Mouse (Mus musculus) MEL (cell line): ENCODE data around the gene H2-M3. TPM values are rescaled to one million over a fixed set of nuclear protein-coding genes. Genes with fewer than 3 reads are reported as not detected.
A peak's percentile ranks its signal among the peaks of the same experiment; 100 is the strongest.
"Not testable (repeated sequence)": the region's sequence is repeated elsewhere in the genome, so short reads cannot be mapped to it uniquely, and the experiment has no call there.

Experiments used
- DNase-seq: peaks from one replicate; pipeline ENCODE4 v3.0.0; 2011; ENCODE audit warnings: low read depth, low spot score
- H3K27ac ChIP-seq: 2 replicates; pipeline ENCODE4 v1.5.1; 2012; ENCODE audit warnings: low read depth, mild to moderate bottlenecking, control low read depth, low read length, moderate library complexity; ENCODE audit not compliant: control insufficient read depth
- H3K27me3 ChIP-seq, 2 experiments: fragments of 150-350 bp in 1 of 2; sonication (generic) in 1 of 2; 2 replicates each; pipeline ENCODE4 v1.6.1; 2012; ENCODE audit warnings: low read length in 2 of 2, mild to moderate bottlenecking in 2 of 2, improper control_type of control experiment in 1 of 2, moderate library complexity in 1 of 2; ENCODE audit not compliant: insufficient read depth in 2 of 2, control insufficient read depth in 1 of 2
- H3K36me3 ChIP-seq, 2 experiments: 2 replicates each; pipeline ENCODE4 v1.6.1; 2012 to 2014; ENCODE audit warnings: low read length in 2 of 2, improper control_type of control experiment in 1 of 2, inconsistent platforms in 1 of 2, mild to moderate bottlenecking in 1 of 2; ENCODE audit not compliant: insufficient read depth in 2 of 2, control insufficient read depth in 1 of 2
- H3K4me1 ChIP-seq, 2 experiments: fragments of 150-350 bp in 1 of 2; sonication (generic) in 1 of 2; 2 replicates each; pipeline ENCODE4 v1.6.1; 2012; ENCODE audit warnings: low read length in 2 of 2, improper control_type of control experiment in 1 of 2, mild to moderate bottlenecking in 1 of 2; ENCODE audit not compliant: insufficient read depth in 2 of 2, control insufficient read depth in 1 of 2
- H3K4me3 ChIP-seq, 2 experiments: fragments of 150-350 bp in 1 of 2; sonication (generic) in 1 of 2; 2 replicates each; pipeline ENCODE4 v1.5.1; 2012; ENCODE audit warnings: low read depth in 2 of 2, low read length in 2 of 2, mild to moderate bottlenecking in 2 of 2, moderate library complexity in 2 of 2, control low read depth in 1 of 2, improper control_type of control experiment in 1 of 2; ENCODE audit not compliant: control insufficient read depth in 1 of 2, insufficient read depth in 1 of 2
- H3K79me2 ChIP-seq: 2 replicates; pipeline ENCODE4 v1.6.1; 2012; ENCODE audit warnings: mild to moderate bottlenecking, low read length, moderate library complexity; ENCODE audit not compliant: control insufficient read depth, poor library complexity, insufficient read depth
- H3K9ac ChIP-seq: 2 replicates; pipeline ENCODE4 v1.6.1; 2012; ENCODE audit warnings: low read depth, mild to moderate bottlenecking, control low read depth, low read length, moderate library complexity; ENCODE audit not compliant: control insufficient read depth, poor library complexity, severe bottlenecking
- H3K9me3 ChIP-seq: fragments of 150-350 bp; sonication (generic); replicated peaks from 2 replicates; pipeline ENCODE4 v1.6.1; 2012; ENCODE audit warnings: mild to moderate bottlenecking, low read length, improper control_type of control experiment, moderate library complexity; ENCODE audit not compliant: insufficient read depth
- BHLHE40 ChIP-seq: IDR thresholded peaks from 2 replicates; pipeline ENCODE4 v1.6.1; 2012; ENCODE audit warnings: low read depth, mild to moderate bottlenecking, inconsistent platforms, low read length, improper control_type of control experiment, borderline replicate concordance
- CHD2 ChIP-seq: IDR thresholded peaks from 2 replicates; pipeline ENCODE4 v1.6.1; 2011; ENCODE audit warnings: low read length, improper control_type of control experiment
- CTCF ChIP-seq, 3 experiments: IDR thresholded peaks in 2 of 3; conservative IDR thresholded peaks in 1 of 3; 2 replicates each; pipeline ENCODE4 v1.5.1; 2011 to 2012; ENCODE audit warnings: low read length in 3 of 3, low read depth in 2 of 3, mild to moderate bottlenecking in 2 of 3, improper control_type of control experiment in 1 of 3, inconsistent platforms in 1 of 3, mixed read lengths in 1 of 3, moderate library complexity in 1 of 3; ENCODE audit not compliant: control insufficient read depth in 1 of 3, insufficient read depth in 1 of 3, poor library complexity in 1 of 3, severe bottlenecking in 1 of 3
- E2F4 ChIP-seq: IDR thresholded peaks from 2 replicates; pipeline ENCODE4 v1.6.1; 2011; ENCODE audit warnings: low read depth, low read length, improper control_type of control experiment, borderline replicate concordance
- EP300 ChIP-seq, 2 experiments: IDR thresholded peaks; 2 replicates each; pipeline ENCODE4 v1.6.1; 2011; ENCODE audit warnings: improper control_type of control experiment in 2 of 2, low read length in 2 of 2, low read depth in 1 of 2, mild to moderate bottlenecking in 1 of 2
- ETS1 ChIP-seq: IDR thresholded peaks from 2 replicates; pipeline ENCODE4 v1.6.1; 2012; ENCODE audit warnings: low read depth, mild to moderate bottlenecking, inconsistent platforms, low read length, improper control_type of control experiment, moderate library complexity
- GATA1 ChIP-seq: IDR thresholded peaks from 2 replicates; pipeline ENCODE4 v1.6.1; 2011; ENCODE audit warnings: low read depth, low read length, improper control_type of control experiment
- HCFC1 ChIP-seq: IDR thresholded peaks from 2 replicates; pipeline ENCODE4 v1.6.1; 2012; ENCODE audit warnings: low read depth, mild to moderate bottlenecking, inconsistent platforms, low read length, improper control_type of control experiment, moderate library complexity
- JUND ChIP-seq: IDR thresholded peaks from 2 replicates; pipeline ENCODE4 v1.6.1; 2011; ENCODE audit warnings: low read depth, mild to moderate bottlenecking, improper control_type of control experiment, low read length
- MAFK ChIP-seq: IDR thresholded peaks from 2 replicates; pipeline ENCODE4 v1.6.1; 2011; ENCODE audit warnings: low read depth, mild to moderate bottlenecking, low read length, improper control_type of control experiment, borderline replicate concordance
- MAX ChIP-seq: IDR thresholded peaks from 2 replicates; pipeline ENCODE4 v1.6.1; 2011; ENCODE audit warnings: low read length, improper control_type of control experiment
- MAZ ChIP-seq: IDR thresholded peaks from 2 replicates; pipeline ENCODE4 v1.6.1; 2012; ENCODE audit warnings: low read depth, mild to moderate bottlenecking, inconsistent platforms, low read length, improper control_type of control experiment
- MXI1 ChIP-seq: IDR thresholded peaks from 2 replicates; pipeline ENCODE4 v1.6.1; 2011; ENCODE audit warnings: mild to moderate bottlenecking, low read depth, low read length, improper control_type of control experiment
- NELFE ChIP-seq: IDR thresholded peaks from 2 replicates; pipeline ENCODE4 v1.6.1; 2011; ENCODE audit warnings: low read depth, low read length, improper control_type of control experiment
- POLR2A ChIP-seq, 2 experiments: IDR thresholded peaks; 2 replicates each; pipeline ENCODE4 v1.6.1; 2011 to 2012; ENCODE audit warnings: low read length in 2 of 2, mild to moderate bottlenecking in 2 of 2, control low read depth in 1 of 2, improper control_type of control experiment in 1 of 2, low read depth in 1 of 2, moderate library complexity in 1 of 2; ENCODE audit not compliant: control insufficient read depth in 1 of 2, insufficient read depth in 1 of 2, poor library complexity in 1 of 2
- RAD21 ChIP-seq: IDR thresholded peaks from 2 replicates; pipeline ENCODE4 v1.6.1; 2011; ENCODE audit warnings: mild to moderate bottlenecking, low read depth, low read length, improper control_type of control experiment
- RCOR1 ChIP-seq: IDR thresholded peaks from 2 replicates; pipeline ENCODE4 v1.6.1; 2012; ENCODE audit warnings: low read depth, mild to moderate bottlenecking, inconsistent platforms, low read length, improper control_type of control experiment
- SIN3A ChIP-seq: IDR thresholded peaks from 2 replicates; pipeline ENCODE4 v1.6.1; 2012; ENCODE audit warnings: low read length, improper control_type of control experiment, inconsistent platforms
- SMC3 ChIP-seq: IDR thresholded peaks from 2 replicates; pipeline ENCODE4 v1.6.1; 2011; ENCODE audit warnings: low read depth, low read length, improper control_type of control experiment
- TCF12 ChIP-seq: IDR thresholded peaks from 2 replicates; pipeline ENCODE4 v1.6.1; 2014; ENCODE audit warnings: low read depth, mild to moderate bottlenecking, inconsistent platforms, low read length, improper control_type of control experiment, moderate library complexity
- USF2 ChIP-seq, 2 experiments: IDR thresholded peaks; 2 replicates each; pipeline ENCODE4 v1.6.1; 2011 to 2012; ENCODE audit warnings: improper control_type of control experiment in 2 of 2, low read length in 2 of 2, borderline replicate concordance in 1 of 2, inconsistent platforms in 1 of 2, low read depth in 1 of 2, mild to moderate bottlenecking in 1 of 2; ENCODE audit not compliant: insufficient read depth in 1 of 2
- ZC3H11A ChIP-seq: IDR thresholded peaks from 2 replicates; pipeline ENCODE4 v1.6.1; 2012; ENCODE audit warnings: low read depth, mild to moderate bottlenecking, inconsistent platforms, low read length, improper control_type of control experiment
- ZMIZ1 ChIP-seq: IDR thresholded peaks from 2 replicates; pipeline ENCODE4 v1.6.1; 2012; ENCODE audit warnings: low read depth, mild to moderate bottlenecking, inconsistent platforms, low read length, improper control_type of control experiment, moderate library complexity
- polyA plus RNA-seq, 2 experiments: library from polyadenylated mRNA; stranded (reverse) in 1 of 2; unstranded in 1 of 2; fragments of >175 nt in 1 of 2; fragments of >200 nt in 1 of 2; gene quantifications; 2 replicates each; pipeline versions ENCODE4 v1.2.1 to v1.2.4; 2012; ENCODE audit warnings: low replicate concordance in 2 of 2, low read depth in 1 of 2; ENCODE audit not compliant: insufficient read length in 2 of 2, insufficient read depth in 1 of 2, missing spikeins in 1 of 2
- total RNA-seq: library from RNA; depleted of rRNA; stranded (reverse); fragments of 300-350 nt; gene quantifications from 2 replicates; pipeline ENCODE4 v1.2.3, GENCODE M21; 2012; rRNA removed

The H2-M3 gene
- total RNA-seq (4.6 and 4.7 TPM in 2 replicates), polyA plus RNA-seq (1 to 10 TPM in 1 of 2 experiments, not detected in 1; 1.1 TPM)

DNA sequence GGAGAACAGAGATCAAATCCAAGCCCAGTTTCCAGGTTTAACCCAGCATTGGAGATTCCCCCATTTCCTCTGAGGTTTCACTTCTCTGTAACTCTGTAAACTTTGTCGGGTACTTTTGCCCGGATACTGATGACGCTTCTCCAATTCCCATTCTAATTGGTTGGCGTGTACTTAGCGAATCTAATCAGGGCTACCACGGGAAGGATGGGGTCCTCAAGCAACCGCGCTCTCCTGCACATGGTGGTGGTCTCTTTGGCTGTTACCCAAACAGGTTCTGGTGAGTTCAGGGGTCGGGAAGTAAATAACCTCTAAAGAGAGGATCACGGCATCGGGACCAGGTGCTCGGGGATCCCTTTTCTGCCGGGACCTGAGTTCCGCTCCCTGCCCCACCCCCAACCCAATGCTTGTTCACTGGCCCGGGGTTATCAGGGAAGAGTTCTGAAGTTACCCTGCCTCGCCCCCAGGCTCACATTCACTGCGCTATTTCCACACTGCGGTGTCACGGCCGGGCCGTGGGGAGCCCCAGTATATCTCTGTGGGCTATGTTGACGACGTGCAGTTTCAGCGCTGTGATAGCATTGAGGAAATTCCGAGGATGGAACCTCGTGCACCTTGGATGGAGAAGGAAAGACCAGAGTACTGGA is at the start of gene H2-M3:
H2-M3 (plus strand) TSS at position 163 of the 644 bp plus-strand sequence.
- Histone ChIP-seq H3K4me3 (peak within 1 kb of the TSS; percentile 82 to 100), H3K27ac (no peak within 1 kb of the TSS), H3K4me1 (peaks cover 0 to 8% of the 10 kb centered on the region in 2 experiments; a peak in 1 of 4 replicates), H3K27me3 (no peaks in the 10 kb centered on the region), H3K79me2 (no peaks in the 10 kb centered on the region; the same call in 1 of the 2 replicates), H3K36me3 (no peaks in the 10 kb centered on the region; a peak in 1 of 4 replicates), H3K9ac (peak within 1 kb of the TSS; percentile 55), H3K9me3 (no peaks in the 10 kb centered on the region)
- DNase-seq = peak; percentile 91
- no peak for TF ChIP-seq CTCF (IDR thresholded peaks at IDR 0.05 in 2 of 3, conservative IDR thresholded peaks at IDR 0.05 in 1 of 3; ENCODE audit: control insufficient read depth in 1 of 3, insufficient read depth in 1 of 3, low read depth in 2 of 3, low read length in 3 of 3, poor library complexity in 1 of 3, severe bottlenecking in 1 of 3)
- no peak for TF ChIP-seq POLR2A (IDR thresholded peaks at IDR 0.05; ENCODE audit: control insufficient read depth in 1 of 2, insufficient read depth in 1 of 2, low read depth in 1 of 2, low read length in 2 of 2, poor library complexity in 1 of 2)
- peak; percentile 44; the same call in 1 of the 2 replicates for TF ChIP-seq GATA1
- 0 out of 2 replicates have a peak, but pooled peaks have one; percentile 8 for TF ChIP-seq E2F4
- TF ChIP-seq MAX = peak; percentile 44; the same call in 1 of the 2 replicates
- TF ChIP-seq EP300 (IDR thresholded peaks at IDR 0.05; ENCODE audit: low read depth in 1 of 2, low read length in 2 of 2) = peak in 1 of 2 experiments; percentile 11; a peak in 1 of 4 replicates
- TF ChIP-seq MAFK = 0 out of 2 replicates have a peak, but pooled peaks have one; percentile 20
- no peak for TF ChIP-seq RCOR1
- TF ChIP-seq USF2 (IDR thresholded peaks at IDR 0.05; ENCODE audit: borderline replicate concordance in 1 of 2, insufficient read depth in 1 of 2, low read depth in 1 of 2, low read length in 2 of 2) = no peak
- TF ChIP-seq NELFE = no peak
- no peak for TF ChIP-seq JUND
- TF ChIP-seq TCF12 = 0 out of 2 replicates have a peak, but pooled peaks have one; percentile 5
- TF ChIP-seq ZC3H11A = 0 out of 2 replicates have a peak, but pooled peaks have one; percentile 6
- TF ChIP-seq BHLHE40 = peak; percentile 46
- TF ChIP-seq ETS1 = peak; percentile 20; the same call in 1 of the 2 replicates
- TF ChIP-seq CHD2 = peak; percentile 94
- TF ChIP-seq HCFC1 = no peak
- no peak for TF ChIP-seq ZMIZ1
- TF ChIP-seq MXI1 = no peak; the same call in 1 of the 2 replicates
- TF ChIP-seq SIN3A = peak; percentile 30

DNA sequence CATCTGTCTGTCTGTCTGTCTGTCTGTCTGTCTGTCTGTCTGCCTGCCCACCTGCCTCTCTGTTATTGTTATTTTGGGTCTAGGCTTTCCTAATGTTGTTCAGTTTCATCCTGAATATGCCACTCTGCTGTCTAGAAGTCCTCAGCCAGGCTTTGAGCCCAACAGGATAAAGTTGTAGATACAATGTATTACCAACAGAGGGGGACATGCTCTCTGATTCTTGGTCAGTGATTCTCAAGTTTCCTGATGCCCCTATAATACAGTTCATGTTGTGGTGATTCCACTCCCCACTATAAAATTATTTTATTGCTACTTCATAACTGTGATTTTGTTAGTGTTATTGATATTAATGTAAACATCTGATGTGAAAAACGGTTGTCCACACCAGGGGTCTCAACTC is 48.1 kb upstream of the H2-M3 start:
- no peak overlapping the region for H3K27ac ChIP-seq
- H3K9ac ChIP-seq = no peak overlapping the region
- H3K9me3 ChIP-seq = no peaks in the 10 kb centered on the region
- TF ChIP-seq SMC3 = peak; percentile 40
- TF ChIP-seq MAZ = no peak
- TF ChIP-seq E2F4 = no peak
- TF ChIP-seq CTCF (IDR thresholded peaks at IDR 0.05 in 2 of 3, conservative IDR thresholded peaks at IDR 0.05 in 1 of 3; ENCODE audit: control insufficient read depth in 1 of 3, insufficient read depth in 1 of 3, low read depth in 2 of 3, low read length in 3 of 3, poor library complexity in 1 of 3, severe bottlenecking in 1 of 3) = peak in 1 of 3 experiments; percentile 34; a peak in 2 of 6 replicates
- TF ChIP-seq RAD21 = peak; percentile 24
- TF ChIP-seq ZC3H11A = 0 out of 2 replicates have a peak, but pooled peaks have one; percentile 15
- no peak overlapping the region for H3K4me3 ChIP-seq
- DNase-seq = no peak
- H3K4me1 ChIP-seq = no peaks in the 10 kb centered on the region
- no peaks in the 10 kb centered on the region for H3K27me3 ChIP-seq
- no peaks in the 10 kb centered on the region for H3K36me3 ChIP-seq
- H3K79me2 ChIP-seq = no peaks in the 10 kb centered on the region

DNA sequence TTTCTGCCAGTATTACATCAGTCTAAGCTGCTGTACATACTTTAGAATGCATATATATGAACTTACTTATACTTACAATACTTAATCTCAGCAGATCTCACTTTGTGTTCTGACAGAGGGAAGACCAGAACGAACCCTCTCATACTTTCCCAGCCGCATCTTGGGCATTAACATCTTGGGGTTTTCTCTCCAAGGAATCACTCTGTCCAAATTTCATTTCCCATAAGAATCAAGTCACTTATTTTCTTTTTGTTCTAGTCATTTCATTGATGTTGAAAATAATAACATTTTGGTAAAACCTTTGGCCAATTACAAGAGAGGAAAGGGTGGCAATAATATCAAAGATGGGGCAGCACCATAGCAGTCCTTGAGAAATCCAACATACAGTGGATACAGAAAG is 32.8 kb upstream of the H2-M3 start, which contains the start of gene Olfr97:
Olfr97 (minus strand) TSS at position 101 of the 400 bp plus-strand sequence.
- not testable (repeated sequence) for H3K9ac ChIP-seq, H3K36me3 ChIP-seq, H3K4me3 ChIP-seq, H3K4me1 ChIP-seq, H3K27me3 ChIP-seq, DNase-seq, H3K9me3 ChIP-seq, H3K79me2 ChIP-seq, H3K27ac ChIP-seq
